Mouse (Mus musculus): ENCODE results near the gene Gm13288.
"Not testable (repeated sequence)": the region's sequence is repeated elsewhere in the genome, so short reads cannot be mapped to it uniquely, and the experiment has no call there.

Gm13288 gene

DNA sequence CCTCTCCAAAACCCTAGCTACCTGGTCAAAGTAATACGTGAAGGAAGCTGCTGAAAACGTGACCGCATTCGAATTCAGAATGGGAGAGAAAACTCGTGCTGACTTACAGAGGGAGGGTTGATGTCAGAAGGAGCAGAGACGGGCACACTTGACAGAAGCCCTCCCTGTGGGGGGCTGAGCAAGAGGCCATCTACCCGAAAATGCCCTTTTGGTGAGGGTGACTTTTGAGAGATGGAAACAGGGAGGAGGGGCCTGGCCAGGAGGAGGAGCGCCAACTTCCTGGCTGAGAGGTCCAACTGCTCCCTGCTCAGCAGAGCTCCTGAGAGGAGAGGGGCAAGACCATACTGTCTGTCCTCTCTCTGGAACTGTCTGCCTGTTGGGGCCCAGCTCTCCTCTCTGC lies at the start of gene Gm13288:
Gene Gm13288 (plus strand): TSS at position 301 of the 400 bp plus-strand sequence.
- DNase-seq (ENCODE audit: low spot score), result not testable (repeated sequence)

DNA sequence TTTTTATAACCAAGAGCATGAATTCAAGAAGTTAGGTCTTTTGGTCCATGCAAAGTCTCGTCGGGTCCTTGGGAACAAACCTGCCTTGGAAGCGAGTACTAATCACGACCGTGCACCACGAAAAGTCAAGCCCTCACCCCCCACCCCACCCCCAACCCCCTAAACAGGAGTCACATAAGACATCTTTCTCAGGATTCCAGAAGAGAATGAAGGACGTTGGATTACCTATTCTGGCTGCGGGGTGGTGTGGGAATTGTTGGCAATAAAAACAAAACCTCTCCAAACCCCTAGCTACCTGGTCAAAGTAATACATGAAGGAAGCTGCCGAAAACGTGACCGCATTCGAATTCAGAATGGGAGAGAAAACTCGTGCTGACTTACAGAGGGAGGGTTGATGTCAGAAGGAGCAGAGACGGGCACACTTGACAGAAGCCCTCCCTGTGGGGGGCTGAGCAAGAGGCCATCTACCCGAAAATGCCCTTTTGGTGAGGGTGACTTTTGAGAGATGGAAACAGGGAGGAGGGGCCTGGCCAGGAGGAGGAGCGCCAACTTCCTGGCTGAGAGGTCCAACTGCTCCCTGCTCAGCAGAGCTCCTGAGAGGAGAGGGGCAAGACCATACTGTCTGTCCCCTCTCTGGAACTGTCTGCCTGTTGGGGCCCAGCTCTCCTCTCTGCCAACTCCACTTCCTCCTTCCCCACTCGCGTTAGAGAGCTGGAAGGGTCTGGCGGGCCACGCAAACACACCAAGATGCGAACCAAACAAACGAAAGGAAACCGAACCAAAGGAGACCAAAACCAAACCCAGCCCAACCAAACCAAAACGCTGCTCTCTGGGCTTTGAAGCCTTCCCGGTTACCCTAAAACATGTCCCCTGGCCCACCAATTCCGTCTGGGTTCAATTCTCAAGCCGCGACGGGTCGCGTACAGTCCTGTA lies 48.5 kb upstream of the Gm13288 start:
- DNase-seq (ENCODE audit: low spot score), result not testable (repeated sequence)

DNA sequence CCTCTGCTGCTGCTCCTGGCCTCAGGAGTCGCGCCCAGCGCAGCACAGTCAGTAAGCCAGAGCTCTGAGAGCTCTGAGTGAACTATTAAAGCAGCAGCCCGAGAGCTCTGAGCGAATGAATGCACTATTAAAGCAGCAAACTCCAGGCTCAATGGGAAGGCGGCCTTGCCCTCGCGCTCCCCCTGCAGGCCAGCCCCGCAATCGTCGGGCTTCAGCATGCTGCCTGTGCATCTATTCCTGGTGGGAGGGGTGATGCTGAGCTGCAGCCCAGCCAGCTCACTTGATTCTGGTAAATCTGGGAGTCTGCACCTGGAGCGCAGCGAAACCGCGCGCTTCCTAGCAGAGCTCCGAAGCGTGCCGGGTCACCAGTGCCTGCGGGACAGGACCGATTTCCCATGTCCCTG lies 47.7 kb upstream of the Gm13288 start:
- DNase-seq (ENCODE audit: low spot score), result peak; percentile 84

DNA sequence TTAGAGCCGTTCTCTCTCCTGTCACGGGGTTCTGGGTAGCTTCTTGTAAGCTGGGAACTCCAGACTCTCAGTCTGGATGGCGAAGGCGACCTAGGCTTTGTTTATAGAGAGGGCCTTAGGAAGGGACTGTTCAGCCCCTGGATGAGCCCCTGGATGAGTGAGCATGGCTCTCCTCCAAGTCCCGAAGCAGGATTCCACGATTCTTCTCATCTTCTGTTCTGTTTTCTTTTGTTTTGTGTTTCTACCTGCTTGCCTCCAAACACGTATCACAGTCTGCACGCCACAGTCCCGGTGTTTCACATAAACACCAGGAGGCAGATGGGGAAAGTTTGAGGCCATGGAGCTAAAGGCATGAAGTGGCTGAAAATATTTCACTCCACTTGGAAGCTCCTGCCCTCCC lies 46.6 kb upstream of the Gm13288 start:
- DNase-seq (ENCODE audit: low spot score), result not testable (repeated sequence)

DNA sequence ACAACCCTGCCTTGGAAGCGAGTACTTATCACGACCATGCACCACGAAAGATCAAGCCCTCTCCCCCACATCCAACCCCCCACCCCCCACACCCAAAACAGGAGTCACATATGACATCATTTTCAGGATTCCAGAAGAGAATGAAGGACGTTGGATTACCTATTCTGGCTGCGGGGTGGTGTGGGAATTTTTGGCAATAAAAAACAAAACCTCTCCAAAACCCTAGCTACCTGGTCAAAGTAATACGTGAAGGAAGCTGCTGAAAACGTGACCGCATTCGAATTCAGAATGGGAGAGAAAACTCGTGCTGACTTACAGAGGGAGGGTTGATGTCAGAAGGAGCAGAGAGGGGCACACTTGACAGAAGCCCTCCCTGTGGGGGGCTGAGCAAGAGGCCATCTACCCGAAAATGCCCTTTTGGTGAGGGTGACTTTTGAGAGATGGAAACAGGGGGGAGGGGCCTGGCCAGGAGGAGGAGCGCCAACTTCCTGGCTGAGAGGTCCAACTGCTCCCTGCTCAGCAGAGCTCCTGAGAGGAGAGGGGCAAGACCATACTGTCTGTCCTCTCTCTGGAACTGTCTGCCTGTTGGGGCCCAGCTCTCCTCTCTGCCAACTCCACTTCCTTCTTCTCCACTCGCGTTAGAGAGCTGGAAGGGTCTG lies 45.6 kb upstream of the Gm13288 start, which contains the start of gene Gm13283:
Gene Gm13283 (plus strand): TSS at position 510 of the 659 bp plus-strand sequence.
- DNase-seq (ENCODE audit: low spot score), result peak; percentile 35

DNA sequence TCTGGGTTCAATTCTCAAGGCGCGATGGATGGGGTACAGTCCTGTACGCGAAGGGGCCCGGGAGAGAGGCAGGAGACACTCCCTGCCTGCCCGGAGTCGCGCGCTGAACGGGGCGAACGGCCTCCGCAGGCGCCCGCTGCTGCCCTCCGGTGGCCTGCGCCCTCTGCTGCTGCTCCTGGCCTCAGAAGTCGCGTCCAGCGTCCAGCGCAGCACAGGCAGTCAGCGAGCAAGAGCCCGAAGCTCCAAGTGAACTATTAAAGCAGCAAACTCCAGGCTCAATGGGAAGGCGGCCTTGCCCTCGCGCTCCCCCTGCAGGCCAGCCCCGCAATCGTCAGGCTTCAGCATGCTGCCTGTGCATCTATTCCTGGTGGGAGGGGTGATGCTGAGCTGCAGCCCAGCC lies 44.9 kb upstream of the Gm13288 start:
- peak; percentile 63 for DNase-seq (ENCODE audit: low spot score)

DNA sequence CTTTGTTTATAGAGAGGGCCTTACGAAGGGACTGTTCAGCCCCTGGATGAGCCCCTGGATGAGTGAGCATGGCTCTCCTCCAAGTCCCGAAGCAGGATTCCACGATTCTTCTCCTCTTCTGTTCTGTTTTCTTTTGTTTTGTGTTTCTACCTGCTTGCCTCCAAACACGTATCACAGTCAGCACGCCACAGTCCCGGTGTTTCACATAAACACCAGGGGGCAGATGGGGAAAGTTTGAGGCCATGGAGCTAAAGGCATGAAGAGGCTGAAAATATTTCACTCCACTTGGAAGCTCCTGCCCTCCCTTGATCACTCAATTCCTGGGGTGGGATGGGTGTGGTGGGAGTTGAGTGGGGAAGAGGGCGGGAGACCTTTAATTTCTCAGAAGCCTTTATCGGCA lies 43.6 kb upstream of the Gm13288 start:
- DNase-seq (ENCODE audit: low spot score), result peak; percentile 73

DNA sequence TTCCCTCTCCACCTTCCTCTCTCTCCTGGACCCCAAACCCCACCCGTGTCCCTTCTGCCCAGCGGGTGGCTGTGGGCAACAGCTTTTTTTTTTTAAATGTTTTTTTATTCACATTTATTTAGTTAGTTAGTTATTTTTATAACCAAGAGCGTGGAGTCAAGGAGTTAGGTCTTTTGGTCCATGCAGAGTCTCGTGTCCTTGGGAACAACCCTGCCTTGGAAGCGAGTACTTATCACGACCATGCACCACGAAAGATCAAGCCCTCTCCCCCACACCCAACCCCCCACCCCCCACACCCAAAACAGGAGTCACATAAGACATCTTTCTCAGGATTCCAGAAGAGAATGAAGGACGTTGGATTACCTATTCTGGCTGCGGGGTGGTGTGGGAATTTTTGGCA lies 43.0 kb upstream of the Gm13288 start:
- not testable (repeated sequence) for DNase-seq (ENCODE audit: low spot score)

DNA sequence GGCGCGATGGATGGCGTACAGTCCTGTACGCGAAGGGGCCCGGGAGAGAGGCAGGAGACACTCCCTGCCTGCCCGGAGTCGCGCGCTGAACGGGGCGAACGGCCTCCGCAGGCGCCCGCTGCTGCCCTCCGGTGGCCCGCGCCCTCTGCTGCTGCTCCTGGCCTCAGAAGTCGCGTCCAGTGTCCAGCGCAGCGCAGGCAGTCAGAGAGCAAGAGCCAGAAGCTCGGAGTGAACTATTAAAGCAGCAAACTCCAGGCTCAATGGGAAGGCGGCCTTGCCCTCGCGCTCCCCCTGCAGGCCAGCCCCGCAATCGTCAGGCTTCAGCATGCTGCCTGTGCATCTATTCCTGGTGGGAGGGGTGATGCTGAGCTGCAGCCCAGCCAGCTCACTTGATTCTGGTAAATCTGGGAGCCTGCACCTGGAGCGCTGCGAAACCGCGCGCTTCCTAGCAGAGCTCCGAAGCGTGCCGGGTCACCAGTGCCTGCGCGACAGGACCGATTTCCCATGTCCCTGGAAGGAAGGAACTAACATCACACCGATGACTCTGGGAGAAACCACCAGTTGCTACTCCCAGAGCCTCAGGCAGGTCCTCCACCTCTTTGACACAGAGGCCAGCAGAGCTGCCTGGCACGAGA lies 41.8 kb upstream of the Gm13288 start:
- peak; percentile 40 for DNase-seq (ENCODE audit: low spot score)

DNA sequence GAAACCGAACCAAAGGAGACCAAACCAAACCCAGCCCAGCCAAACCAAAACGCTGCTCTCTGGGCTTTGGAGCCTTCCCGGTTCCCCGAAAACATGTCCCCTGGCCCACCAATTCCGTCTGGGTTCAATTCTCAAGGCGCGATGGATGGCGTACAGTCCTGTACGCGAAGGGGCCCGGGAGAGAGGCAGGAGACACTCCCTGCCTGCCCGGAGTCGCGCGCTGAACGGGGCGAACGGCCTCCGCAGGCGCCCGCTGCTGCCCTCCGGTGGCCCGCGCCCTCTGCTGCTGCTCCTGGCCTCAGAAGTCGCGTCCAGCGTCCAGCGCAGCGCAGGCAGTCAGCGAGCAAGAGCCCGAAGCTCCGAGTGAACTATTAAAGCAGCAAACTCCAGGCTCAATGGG lies 31.8 kb upstream of the Gm13288 start, which contains the start of gene Gm13290:
Gene Gm13290 (plus strand): TSS at position 301 of the 400 bp plus-strand sequence.
- not testable (repeated sequence) for DNase-seq (ENCODE audit: low spot score)

DNA sequence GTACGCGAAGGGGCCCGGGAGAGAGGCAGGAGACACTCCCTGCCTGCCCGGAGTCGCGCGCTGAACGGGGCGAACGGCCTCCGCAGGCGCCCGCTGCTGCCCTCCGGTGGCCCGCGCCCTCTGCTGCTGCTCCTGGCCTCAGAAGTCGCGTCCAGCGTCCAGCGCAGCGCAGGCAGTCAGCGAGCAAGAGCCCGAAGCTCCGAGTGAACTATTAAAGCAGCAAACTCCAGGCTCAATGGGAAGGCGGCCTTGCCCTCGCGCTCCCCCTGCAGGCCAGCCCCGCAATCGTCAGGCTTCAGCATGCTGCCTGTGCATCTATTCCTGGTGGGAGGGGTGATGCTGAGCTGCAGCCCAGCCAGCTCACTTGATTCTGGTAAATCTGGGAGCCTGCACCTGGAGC lies 28.7 kb upstream of the Gm13288 start, which contains the start of gene Gm13289:
Gene Gm13289 (plus strand): TSS at position 301 of the 400 bp plus-strand sequence.
- not testable (repeated sequence) for DNase-seq (ENCODE audit: low spot score)

DNA sequence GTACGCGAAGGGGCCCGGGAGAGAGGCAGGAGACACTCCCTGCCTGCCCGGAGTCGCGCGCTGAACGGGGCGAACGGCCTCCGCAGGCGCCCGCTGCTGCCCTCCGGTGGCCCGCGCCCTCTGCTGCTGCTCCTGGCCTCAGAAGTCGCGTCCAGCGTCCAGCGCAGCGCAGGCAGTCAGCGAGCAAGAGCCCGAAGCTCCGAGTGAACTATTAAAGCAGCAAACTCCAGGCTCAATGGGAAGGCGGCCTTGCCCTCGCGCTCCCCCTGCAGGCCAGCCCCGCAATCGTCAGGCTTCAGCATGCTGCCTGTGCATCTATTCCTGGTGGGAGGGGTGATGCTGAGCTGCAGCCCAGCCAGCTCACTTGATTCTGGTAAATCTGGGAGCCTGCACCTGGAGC lies 25.8 kb upstream of the Gm13288 start, which contains the start of gene Gm13272:
Gene Gm13272 (plus strand): TSS at position 301 of the 400 bp plus-strand sequence.
- not testable (repeated sequence) for DNase-seq (ENCODE audit: low spot score)

DNA sequence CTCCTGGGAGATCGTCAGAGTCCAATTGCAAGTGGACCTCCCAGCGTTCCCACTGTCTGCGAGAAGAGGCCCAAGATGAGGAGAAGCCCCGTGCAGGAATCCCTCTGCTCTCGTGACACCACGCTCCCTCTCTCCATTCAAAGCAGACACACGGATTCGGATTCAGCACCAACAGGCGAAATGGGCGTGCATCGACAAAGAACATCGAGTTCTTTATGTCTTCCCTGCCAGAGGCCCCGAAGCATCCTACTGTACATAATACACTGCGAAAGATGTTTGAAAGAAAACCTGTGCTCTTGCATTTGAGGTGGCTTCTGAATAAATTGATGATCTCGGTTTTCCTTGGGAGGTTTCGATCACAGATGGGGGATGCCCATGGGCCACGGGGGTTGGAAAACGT lies 25.0 kb upstream of the Gm13288 start:
- not testable (repeated sequence) for DNase-seq (ENCODE audit: low spot score)

DNA sequence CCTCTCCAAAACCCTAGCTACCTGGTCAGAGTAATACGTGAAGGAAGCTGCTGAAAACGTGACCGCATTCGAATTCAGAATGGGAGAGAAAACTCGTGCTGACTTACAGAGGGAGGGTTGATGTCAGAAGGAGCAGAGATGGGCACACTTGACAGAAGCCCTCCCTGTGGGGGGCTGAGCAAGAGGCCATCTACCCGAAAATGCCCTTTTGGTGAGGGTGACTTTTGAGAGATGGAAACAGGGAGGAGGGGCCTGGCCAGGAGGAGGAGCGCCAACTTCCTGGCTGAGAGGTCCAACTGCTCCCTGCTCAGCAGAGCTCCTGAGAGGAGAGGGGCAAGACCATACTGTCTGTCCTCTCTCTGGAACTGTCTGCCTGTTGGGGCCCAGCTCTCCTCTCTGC lies 23.5 kb upstream of the Gm13288 start, which contains the start of gene Ifnz:
Gene Ifnz (plus strand): TSS at position 301 of the 400 bp plus-strand sequence.
- DNase-seq (ENCODE audit: low spot score), result not testable (repeated sequence)

DNA sequence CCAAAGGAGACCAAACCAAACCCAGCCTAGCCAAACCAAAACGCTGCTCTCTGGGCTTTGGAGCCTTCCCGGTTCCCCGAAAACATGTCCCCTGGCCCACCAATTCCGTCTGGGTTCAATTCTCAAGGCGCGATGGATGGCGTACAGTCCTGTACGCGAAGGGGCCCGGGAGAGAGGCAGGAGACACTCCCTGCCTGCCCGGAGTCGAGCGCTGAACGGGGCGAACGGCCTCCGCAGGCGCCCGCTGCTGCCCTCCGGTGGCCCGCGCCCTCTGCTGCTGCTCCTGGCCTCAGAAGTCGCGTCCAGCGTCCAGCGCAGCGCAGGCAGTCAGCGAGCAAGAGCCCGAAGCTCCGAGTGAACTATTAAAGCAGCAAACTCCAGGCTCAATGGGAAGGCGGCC lies 23.0 kb upstream of the Gm13288 start:
- not testable (repeated sequence) for DNase-seq (ENCODE audit: low spot score)

DNA sequence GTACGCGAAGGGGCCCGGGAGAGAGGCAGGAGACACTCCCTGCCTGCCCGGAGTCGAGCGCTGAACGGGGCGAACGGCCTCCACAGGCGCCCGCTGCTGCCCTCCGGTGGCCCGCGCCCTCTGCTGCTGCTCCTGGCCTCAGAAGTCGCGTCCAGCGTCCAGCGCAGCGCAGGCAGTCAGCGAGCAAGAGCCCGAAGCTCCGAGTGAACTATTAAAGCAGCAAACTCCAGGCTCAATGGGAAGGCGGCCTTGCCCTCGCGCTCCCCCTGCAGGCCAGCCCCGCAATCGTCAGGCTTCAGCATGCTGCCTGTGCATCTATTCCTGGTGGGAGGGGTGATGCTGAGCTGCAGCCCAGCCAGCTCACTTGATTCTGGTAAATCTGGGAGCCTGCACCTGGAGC lies 19.9 kb upstream of the Gm13288 start, which contains the start of gene Gm13276:
Gene Gm13276 (plus strand): TSS at position 301 of the 400 bp plus-strand sequence.
- DNase-seq (ENCODE audit: low spot score), result not testable (repeated sequence)

DNA sequence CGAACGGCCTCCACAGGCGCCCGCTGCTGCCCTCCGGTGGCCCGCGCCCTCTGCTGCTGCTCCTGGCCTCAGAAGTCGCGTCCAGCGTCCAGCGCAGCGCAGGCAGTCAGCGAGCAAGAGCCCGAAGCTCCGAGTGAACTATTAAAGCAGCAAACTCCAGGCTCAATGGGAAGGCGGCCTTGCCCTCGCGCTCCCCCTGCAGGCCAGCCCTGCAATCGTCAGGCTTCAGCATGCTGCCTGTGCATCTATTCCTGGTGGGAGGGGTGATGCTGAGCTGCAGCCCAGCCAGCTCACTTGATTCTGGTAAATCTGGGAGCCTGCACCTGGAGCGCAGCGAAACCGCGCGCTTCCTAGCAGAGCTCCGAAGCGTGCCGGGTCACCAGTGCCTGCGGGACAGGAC lies 16.9 kb upstream of the Gm13288 start, which contains the start of gene Gm13277:
Gene Gm13277 (plus strand): TSS at position 231 of the 400 bp plus-strand sequence.
- DNase-seq (ENCODE audit: low spot score), result peak; percentile 33

DNA sequence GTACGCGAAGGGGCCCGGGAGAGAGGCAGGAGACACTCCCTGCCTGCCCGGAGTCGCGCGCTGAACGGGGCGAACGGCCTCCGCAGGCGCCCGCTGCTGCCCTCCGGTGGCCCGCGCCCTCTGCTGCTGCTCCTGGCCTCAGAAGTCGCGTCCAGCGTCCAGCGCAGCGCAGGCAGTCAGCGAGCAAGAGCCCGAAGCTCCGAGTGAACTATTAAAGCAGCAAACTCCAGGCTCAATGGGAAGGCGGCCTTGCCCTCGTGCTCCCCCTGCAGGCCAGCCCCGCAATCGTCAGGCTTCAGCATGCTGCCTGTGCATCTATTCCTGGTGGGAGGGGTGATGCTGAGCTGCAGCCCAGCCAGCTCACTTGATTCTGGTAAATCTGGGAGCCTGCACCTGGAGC lies 14.1 kb upstream of the Gm13288 start, which contains the start of gene Gm13278:
Gene Gm13278 (plus strand): TSS at position 301 of the 400 bp plus-strand sequence.
- not testable (repeated sequence) for DNase-seq (ENCODE audit: low spot score)

DNA sequence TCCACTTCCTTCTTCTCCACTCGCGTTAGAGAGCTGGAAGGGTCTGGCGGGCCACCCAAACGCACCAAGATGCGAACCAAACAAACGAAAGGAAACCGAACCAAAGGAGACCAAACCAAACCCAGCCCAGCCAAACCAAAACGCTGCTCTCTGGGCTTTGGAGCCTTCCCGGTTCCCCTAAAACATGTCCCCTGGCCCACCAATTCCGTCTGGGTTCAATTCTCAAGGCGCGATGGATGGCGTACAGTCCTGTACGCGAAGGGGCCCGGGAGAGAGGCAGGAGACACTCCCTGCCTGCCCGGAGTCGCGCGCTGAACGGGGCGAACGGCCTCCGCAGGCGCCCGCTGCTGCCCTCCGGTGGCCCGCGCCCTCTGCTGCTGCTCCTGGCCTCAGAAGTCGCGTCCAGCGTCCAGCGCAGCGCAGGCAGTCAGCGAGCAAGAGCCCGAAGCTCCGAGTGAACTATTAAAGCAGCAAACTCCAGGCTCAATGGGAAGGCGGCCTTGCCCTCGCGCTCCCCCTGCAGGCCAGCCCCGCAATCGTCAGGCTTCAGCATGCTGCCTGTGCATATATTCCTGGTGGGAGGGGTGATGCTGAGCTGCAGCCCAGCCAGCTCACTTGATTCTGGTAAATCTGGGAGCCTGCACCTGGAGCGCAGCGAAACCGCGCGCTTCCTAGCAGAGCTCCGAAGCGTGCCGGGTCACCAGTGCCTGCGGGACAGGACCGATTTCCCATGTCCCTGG lies 11.2 kb upstream of the Gm13288 start, which contains the start of gene Gm13275:
Gene Gm13275 (plus strand): TSS at position 552 of the 740 bp plus-strand sequence.
- peak; percentile 60 for DNase-seq (ENCODE audit: low spot score)

DNA sequence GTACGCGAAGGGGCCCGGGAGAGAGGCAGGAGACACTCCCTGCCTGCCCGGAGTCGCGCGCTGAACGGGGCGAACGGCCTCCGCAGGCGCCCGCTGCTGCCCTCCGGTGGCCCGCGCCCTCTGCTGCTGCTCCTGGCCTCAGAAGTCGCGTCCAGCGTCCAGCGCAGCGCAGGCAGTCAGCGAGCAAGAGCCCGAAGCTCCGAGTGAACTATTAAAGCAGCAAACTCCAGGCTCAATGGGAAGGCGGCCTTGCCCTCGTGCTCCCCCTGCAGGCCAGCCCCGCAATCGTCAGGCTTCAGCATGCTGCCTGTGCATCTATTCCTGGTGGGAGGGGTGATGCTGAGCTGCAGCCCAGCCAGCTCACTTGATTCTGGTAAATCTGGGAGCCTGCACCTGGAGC lies 8.2 kb upstream of the Gm13288 start, which contains the start of gene Gm13279:
Gene Gm13279 (plus strand): TSS at position 301 of the 400 bp plus-strand sequence.
- not testable (repeated sequence) for DNase-seq (ENCODE audit: low spot score)

DNA sequence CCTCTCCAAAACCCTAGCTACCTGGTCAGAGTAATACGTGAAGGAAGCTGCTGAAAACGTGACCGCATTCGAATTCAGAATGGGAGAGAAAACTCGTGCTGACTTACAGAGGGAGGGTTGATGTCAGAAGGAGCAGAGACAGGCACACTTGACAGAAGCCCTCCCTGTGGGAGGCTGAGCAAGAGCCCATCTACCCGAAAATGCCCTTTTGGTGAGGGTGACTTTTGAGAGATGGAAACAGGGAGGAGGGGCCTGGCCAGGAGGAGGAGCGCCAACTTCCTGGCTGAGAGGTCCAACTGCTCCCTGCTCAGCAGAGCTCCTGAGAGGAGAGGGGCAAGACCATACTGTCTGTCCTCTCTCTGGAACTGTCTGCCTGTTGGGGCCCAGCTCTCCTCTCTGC lies 6.0 kb upstream of the Gm13288 start, which contains the start of gene Gm13285:
Gene Gm13285 (plus strand): TSS at position 301 of the 400 bp plus-strand sequence.
- DNase-seq (ENCODE audit: low spot score), result not testable (repeated sequence)

Data from testis, postnatal 14 days (tissue).